Mouse (Mus musculus) MEL (cell line): Measurements from ENCODE around the gene Dennd2c.

ENCODE experiments used
- GATA1 ChIP-seq: IDR thresholded peaks from 2 replicates; pipeline ENCODE4 v1.6.1; 2011; ENCODE audit warnings: low read depth, low read length, improper control_type of control experiment
- MXI1 ChIP-seq: IDR thresholded peaks from 2 replicates; pipeline ENCODE4 v1.6.1; 2011; ENCODE audit warnings: mild to moderate bottlenecking, low read depth, low read length, improper control_type of control experiment
- TBP ChIP-seq: IDR thresholded peaks from 2 replicates; pipeline ENCODE4 v1.8.0; 2011; ENCODE audit warnings: low read depth, low read length, improper control_type of control experiment
- ZMIZ1 ChIP-seq: IDR thresholded peaks from 2 replicates; pipeline ENCODE4 v1.6.1; 2012; ENCODE audit warnings: low read depth, mild to moderate bottlenecking, inconsistent platforms, low read length, improper control_type of control experiment, moderate library complexity

- peak; percentile 85; the same call in 1 of the 2 replicates for TF ChIP-seq ZMIZ1
- no peak for TF ChIP-seq GATA1
- TF ChIP-seq MXI1: peak; percentile 99
- TF ChIP-seq TBP: 0 out of 2 replicates have a peak, but pooled peaks have one; percentile 29
Observed at GRCm38 (mm10) chr3:103058207-103059157, 43.9 kb upstream of the Dennd2c start, which contains the start of gene Nras.
